Mouse (Mus musculus) intestine, embryonic 14.5 days (tissue): Measurements from ENCODE around the gene Defb22. TPM values are rescaled to one million over a fixed set of nuclear protein-coding genes. Genes with fewer than 3 reads are reported as not detected.
A peak's percentile ranks its signal among the peaks of the same experiment; 100 is the strongest.

ENCODE experiments used
- ATAC-seq: fragments of 200-750 bp; cut with Nextera tagmentation; replicated peaks from 2 replicates; pipeline ENCODE4 v1.8.0; 2017; ENCODE audit warnings: low read depth, moderate number of reproducible peaks, moderate TSS enrichment, moderate library complexity; ENCODE audit not compliant: low FRiP score, low TSS enrichment
- DNase-seq: peaks from one replicate; pipeline ENCODE4 v3.0.0-alpha.2; 2018; ENCODE audit warnings: low spot score
- H3K27ac ChIP-seq: fragments of 300-500 bp; sonication (generic); 2 replicates; pipeline ENCODE4 v1.5.1; 2014; ENCODE audit warnings: low read depth, mild to moderate bottlenecking, control low read depth
- H3K27me3 ChIP-seq: fragments of 300-500 bp; sonication (generic); replicated peaks from 2 replicates; pipeline ENCODE4 v1.6.1; 2014; ENCODE audit warnings: low read length, control low read depth; ENCODE audit not compliant: control insufficient read depth, insufficient read depth
- H3K36me3 ChIP-seq: fragments of 300-500 bp; sonication (generic); 2 replicates; pipeline ENCODE4 v1.6.1; 2014; ENCODE audit warnings: low read length, control low read depth; ENCODE audit not compliant: control insufficient read depth, insufficient read depth
- H3K4me1 ChIP-seq: fragments of 300-500 bp; sonication (generic); replicated peaks from 2 replicates; pipeline ENCODE4 v1.6.1; 2014; ENCODE audit warnings: low read length, control low read depth, mixed read lengths; ENCODE audit not compliant: control insufficient read depth, insufficient read depth
- H3K4me2 ChIP-seq: fragments of 300-500 bp; sonication (generic); 2 replicates; pipeline ENCODE4 v1.6.1; 2014; ENCODE audit warnings: low read length
- H3K4me3 ChIP-seq: fragments of 300-500 bp; sonication (generic); 2 replicates; pipeline ENCODE4 v1.5.1; 2014; ENCODE audit warnings: low read depth, low read length, control low read depth, mixed read lengths
- H3K9ac ChIP-seq: fragments of 300-500 bp; sonication (generic); 2 replicates; pipeline ENCODE4 v1.6.1; 2014; ENCODE audit warnings: mild to moderate bottlenecking, low read length
- H3K9me3 ChIP-seq: fragments of 300-500 bp; sonication (generic); 2 replicates; pipeline ENCODE4 v1.6.1; 2016; ENCODE audit warnings: low read length, control low read depth; ENCODE audit not compliant: control insufficient read depth
- WGBS: fragments of 180-500 bp; shearing (Covaris S2); extraction: QIAGEN DNeasy Blood & Tissue Kit; methylation state at CpG from one replicate; pipeline ENCODE4 v1.1.7; 2014; 5-methylcytosine and 5-hydroxymethylcytosine counted together
- polyA plus RNA-seq: library from polyadenylated mRNA; unstranded; fragments of >200 nt; fragmentation: Nextera tagmentation; extraction: Ambion mirVana; gene quantifications from 2 replicates; pipeline ENCODE4 v1.2.1, GENCODE M21; 2014

The Defb22 gene
- polyA plus RNA-seq, 1 experiment from 2014 or later = not detected

- DNase-seq (peak; percentile 86), ATAC-seq (no peak)
- Histone ChIP-seq H3K9me3 (no peaks in the 10 kb centered on the region), H3K27ac (no peak overlapping the region), H3K4me1 (peaks cover 5% of the 10 kb centered on the region), H3K4me3 (no peak overlapping the region), H3K36me3 (no peaks in the 10 kb centered on the region), H3K9ac (no peak overlapping the region), H3K27me3 (no peaks in the 10 kb centered on the region), H3K4me2 (no peak overlapping the region)
- 7% methylated on average over 5 of the region's 5 CpGs for WGBS
Measured at GRCm38 (mm10) chr2:152450241-152450640, 39.7 kb downstream of the Defb22 start.

GRCm38 (mm10) chr2:152447461-152447860 is 42.5 kb downstream of the Defb22 start:
- Histone ChIP-seq H3K4me3 (no peak overlapping the region), H3K27me3 (no peaks in the 10 kb centered on the region), H3K36me3 (no peaks in the 10 kb centered on the region), H3K9ac (no peak overlapping the region), H3K4me2 (no peak overlapping the region), H3K9me3 (no peaks in the 10 kb centered on the region), H3K27ac (no peak overlapping the region), H3K4me1 (peaks cover 5% of the 10 kb centered on the region)
- 23% methylated on average over 5 of the region's 5 CpGs for WGBS
- no peak for ATAC-seq
- DNase-seq = no peak

GRCm38 (mm10) chr2:152446642-152447041 is 43.3 kb downstream of the Defb22 start:
- 59% methylated on average over 2 of the region's 2 CpGs for WGBS
- H3K4me2 ChIP-seq = no peak overlapping the region
- DNase-seq (no peak), ATAC-seq (no peak)
- no peak overlapping the region for H3K27ac ChIP-seq
- no peaks in the 10 kb centered on the region for H3K36me3 ChIP-seq
- H3K4me3 ChIP-seq = no peak overlapping the region
- H3K27me3 ChIP-seq = no peaks in the 10 kb centered on the region
- H3K9ac ChIP-seq = no peak overlapping the region
- H3K4me1 ChIP-seq = peaks cover 5% of the 10 kb centered on the region
- no peaks in the 10 kb centered on the region for H3K9me3 ChIP-seq

- DNase-seq (no peak), ATAC-seq (no peak)
- WGBS = 89% methylated on average over 8 of the region's 8 CpGs
- H3K9me3 ChIP-seq = no peaks in the 10 kb centered on the region
- no peaks in the 10 kb centered on the region for H3K27me3 ChIP-seq
- peaks cover 5% of the 10 kb centered on the region for H3K4me1 ChIP-seq
- H3K36me3 ChIP-seq = no peaks in the 10 kb centered on the region
- H3K4me2 ChIP-seq = no peak overlapping the region
- H3K9ac ChIP-seq = no peak overlapping the region
- no peak overlapping the region for H3K4me3 ChIP-seq
- H3K27ac ChIP-seq = no peak overlapping the region
Measured at GRCm38 (mm10) chr2:152443281-152443680, 46.7 kb downstream of the Defb22 start.

- DNase-seq (no peak), ATAC-seq (no peak)
Measured at GRCm38 (mm10) chr2:152442322-152442721, 47.6 kb downstream of the Defb22 start.

GRCm38 (mm10) chr2:152439833-152440232 is 50.1 kb downstream of the Defb22 start:
- Histone ChIP-seq H3K4me3 (no peak overlapping the region), H3K27ac (no peak overlapping the region), H3K36me3 (no peaks in the 10 kb centered on the region), H3K9me3 (no peaks in the 10 kb centered on the region), H3K4me1 (peaks cover 5% of the 10 kb centered on the region), H3K9ac (no peak overlapping the region), H3K4me2 (no peak overlapping the region), H3K27me3 (no peaks in the 10 kb centered on the region)
- no peak for ATAC-seq
- 79% methylated on average over 2 of the region's 2 CpGs for WGBS
- DNase-seq = no peak

More at GRCm38 (mm10) chr2:152442322-152442721, 47.6 kb downstream of the Defb22 start:
- no peak overlapping the region for H3K27ac ChIP-seq
- peaks cover 2% of the 10 kb centered on the region for H3K4me1 ChIP-seq
- no peak overlapping the region for H3K4me3 ChIP-seq
- no peaks in the 10 kb centered on the region for H3K36me3 ChIP-seq
- no peak overlapping the region for H3K4me2 ChIP-seq
- H3K9ac ChIP-seq = no peak overlapping the region
- H3K9me3 ChIP-seq = no peaks in the 10 kb centered on the region
- 77% methylated on average over 4 of the region's 4 CpGs for WGBS
- no peaks in the 10 kb centered on the region for H3K27me3 ChIP-seq

- Histone ChIP-seq H3K36me3 (no peaks in the 10 kb centered on the region), H3K27ac (no peak overlapping the region), H3K9ac (no peak overlapping the region), H3K4me2 (no peak overlapping the region), H3K27me3 (no peaks in the 10 kb centered on the region), H3K4me3 (no peak overlapping the region), H3K9me3 (no peaks in the 10 kb centered on the region), H3K4me1 (peaks cover 5% of the 10 kb centered on the region)
- WGBS = 79% methylated on average over 1 of the region's 1 CpGs
- ATAC-seq = no peak
- DNase-seq = no peak
Measured at GRCm38 (mm10) chr2:152438963-152439362, 51.0 kb downstream of the Defb22 start.

GRCm38 (mm10) chr2:152436983-152437860 is 52.7 kb downstream of the Defb22 start:
- WGBS = 3% methylated on average over 23 of the region's 23 CpGs
- Histone ChIP-seq H3K27ac (no peak overlapping the region), H3K9ac (peak overlapping the region; percentile 38), H3K4me2 (peak overlapping the region; percentile 62), H3K36me3 (no peaks in the 10 kb centered on the region), H3K27me3 (no peaks in the 10 kb centered on the region), H3K4me1 (peaks cover 5% of the 10 kb centered on the region), H3K9me3 (no peaks in the 10 kb centered on the region), H3K4me3 (peak overlapping the region; percentile 26)
- ATAC-seq (peak; percentile 84), DNase-seq (peak; percentile 92)

- Histone ChIP-seq H3K27me3 (no peaks in the 10 kb centered on the region), H3K4me3 (no peak overlapping the region), H3K9me3 (no peaks in the 10 kb centered on the region), H3K4me1 (peaks cover 5% of the 10 kb centered on the region), H3K27ac (no peak overlapping the region), H3K4me2 (no peak overlapping the region), H3K9ac (no peak overlapping the region), H3K36me3 (no peaks in the 10 kb centered on the region)
- 78% methylated on average over 7 of the region's 7 CpGs for WGBS
- ATAC-seq (no peak), DNase-seq (no peak)
Measured at GRCm38 (mm10) chr2:152436405-152436901, 53.5 kb downstream of the Defb22 start.
